Mouse (Mus musculus) myocyte (in vitro differentiated cells): ENCODE measurements at regions not wholly inside any gene's neighbourhood (a gene's known extent, or its start where the extent isn't known, plus 50 kb on each side); places are given as distances from the start of the nearest gene placed in this dataset.

ENCODE experiments used
- E2F4 ChIP-seq: IDR thresholded peaks from one replicate; pipeline ENCODE4 v1.6.1; 2011; ENCODE audit warnings: mild to moderate bottlenecking, control low read depth, moderate library complexity; ENCODE audit not compliant: insufficient read depth
- POLR2A ChIP-seq: IDR thresholded peaks from one replicate; pipeline ENCODE4 v1.6.1; 2011; ENCODE audit warnings: low read depth, mild to moderate bottlenecking, control low read depth, moderate library complexity; ENCODE audit not compliant: insufficient read length
- REST ChIP-seq: IDR thresholded peaks from one replicate; pipeline ENCODE4 v1.6.1; 2011; ENCODE audit warnings: mild to moderate bottlenecking, control low read depth, moderate library complexity; ENCODE audit not compliant: insufficient read depth, insufficient read length
- TCF12 ChIP-seq: IDR thresholded peaks from one replicate; pipeline ENCODE4 v1.6.1; 2011; ENCODE audit warnings: mild to moderate bottlenecking, control low read depth; ENCODE audit not compliant: poor library complexity, insufficient read depth, severe bottlenecking
- USF1 ChIP-seq: IDR thresholded peaks from one replicate; pipeline ENCODE4 v1.6.1; 2011; ENCODE audit warnings: low read depth, mild to moderate bottlenecking, control low read depth, moderate library complexity

DNA sequence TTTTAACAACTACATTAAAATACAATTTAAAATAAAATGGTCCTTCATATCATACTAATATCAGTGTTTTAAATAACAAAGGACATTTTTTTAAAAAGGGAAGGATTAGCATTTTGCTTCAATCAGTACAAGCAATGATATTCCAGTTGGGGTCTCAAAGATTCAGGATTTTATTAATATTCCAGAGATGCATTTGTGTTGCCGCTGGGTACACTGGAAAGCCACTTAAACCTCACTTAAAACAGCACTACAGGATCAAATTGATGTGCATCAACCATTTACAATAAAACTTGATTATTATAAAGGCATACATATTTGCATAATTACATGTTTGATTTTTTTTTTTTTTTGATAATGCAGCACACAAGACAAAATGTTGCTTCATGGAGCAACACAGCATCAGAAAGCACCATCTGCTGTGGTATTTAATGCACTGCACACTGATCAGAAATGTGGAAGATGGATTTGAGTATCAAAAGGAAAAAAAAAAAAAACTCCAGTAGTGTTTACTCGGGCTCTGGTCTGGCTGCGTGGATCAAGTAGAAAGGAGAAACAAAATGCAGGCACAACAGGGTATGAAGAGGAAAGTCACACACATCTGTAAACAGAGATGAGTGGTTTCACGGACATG lies 558.6 kb upstream of the Ptbp2 start:
- TF ChIP-seq USF1 (no peak), POLR2A (no peak), TCF12 (no peak), REST (no peak), E2F4 (no peak)
